Mouse (Mus musculus) lung, postnatal 0 days (tissue): ENCODE data around the gene Praf2.

Source experiments
- CTCF ChIP-seq: IDR thresholded peaks from 2 replicates; pipeline ENCODE4 v1.5.1; 2016; ENCODE audit warnings: antibody characterized with exemption, mild to moderate bottlenecking
- EP300 ChIP-seq: IDR thresholded peaks from 2 replicates; pipeline ENCODE4 v1.6.1; 2016; ENCODE audit warnings: antibody characterized with exemption, mild to moderate bottlenecking, control low read depth

DNA sequence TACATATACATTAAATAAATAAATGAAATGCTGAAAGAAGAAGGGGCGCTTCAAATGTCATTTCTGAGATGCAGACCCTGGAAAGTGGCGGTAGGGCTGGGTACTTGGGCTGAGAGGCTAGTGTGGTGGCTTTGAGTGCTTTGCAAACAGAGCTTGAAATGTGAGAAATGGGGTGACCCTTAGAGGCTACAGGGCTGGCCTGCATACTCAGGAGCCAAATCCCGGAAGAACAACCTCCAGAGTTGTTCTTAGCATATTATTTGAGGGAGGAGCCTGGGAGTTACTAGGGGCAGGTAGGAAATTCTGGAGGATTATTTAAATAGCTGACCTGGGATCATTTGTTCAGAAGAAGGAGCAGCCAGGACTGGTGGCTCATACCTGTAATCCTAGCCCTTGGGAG, 37.8 kb upstream of the Praf2 start:
- no peak for TF ChIP-seq CTCF
- no peak for TF ChIP-seq EP300
